Mouse (Mus musculus) fibroblast of lung, adult 2 months (primary cell): ENCODE measurements around the gene Nos1ap.
A peak's percentile ranks its signal among the peaks of the same experiment; 100 is the strongest.

ENCODE experiments used
- DNase-seq: peaks from one replicate; pipeline ENCODE4 v3.0.0-alpha.2; 2011; ENCODE audit warnings: low read depth

The Nos1ap gene

DNA sequence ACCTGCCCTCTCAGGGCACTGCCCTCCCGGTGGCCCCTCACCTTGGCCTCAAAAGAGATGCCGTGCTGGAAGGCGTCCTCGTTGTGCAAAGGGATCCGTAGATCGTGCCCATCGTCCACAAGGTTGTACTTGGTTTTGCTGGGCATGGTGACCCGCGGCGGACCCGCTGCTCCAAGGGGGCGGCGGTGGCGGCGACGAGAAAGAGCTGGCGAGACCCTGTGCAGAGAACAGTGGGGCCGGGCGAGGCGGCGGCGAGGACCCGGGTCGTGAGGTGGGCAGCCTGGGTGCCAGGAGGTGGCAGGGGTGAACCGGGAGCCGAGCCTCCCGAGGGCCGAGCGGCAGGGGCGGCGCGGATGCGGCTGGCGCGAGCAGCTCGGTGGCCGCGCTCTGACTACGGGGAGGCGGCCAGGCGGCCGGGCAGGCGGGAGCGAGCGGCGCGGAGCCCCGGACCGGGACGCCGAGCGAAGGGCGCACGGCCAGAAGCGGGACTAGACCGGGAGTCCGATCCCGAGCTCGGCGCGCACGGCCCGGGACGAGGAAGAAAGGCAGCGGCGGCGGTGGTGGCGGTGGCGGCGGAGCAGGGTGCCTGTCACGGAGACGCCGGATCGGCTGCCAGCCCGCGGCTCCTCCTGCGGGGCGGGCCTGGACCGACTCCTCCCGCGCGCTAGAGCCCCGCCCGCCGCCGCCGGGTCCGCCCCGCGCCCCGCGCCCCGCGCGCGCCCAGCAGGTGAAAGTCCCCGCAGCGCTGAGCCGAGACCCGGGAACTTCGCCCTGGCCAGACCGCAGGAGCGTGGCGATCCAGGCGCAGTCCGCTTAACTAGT is at the start of gene Nos1ap:
Gene Nos1ap, minus strand, starts transcription at position 643 of the 822 bp plus-strand sequence.
- DNase-seq, result no peak

GRCm38 (mm10) chr1:170638941-170639340 is 49.3 kb upstream of the Nos1ap start:
- DNase-seq, result no peak

DNA sequence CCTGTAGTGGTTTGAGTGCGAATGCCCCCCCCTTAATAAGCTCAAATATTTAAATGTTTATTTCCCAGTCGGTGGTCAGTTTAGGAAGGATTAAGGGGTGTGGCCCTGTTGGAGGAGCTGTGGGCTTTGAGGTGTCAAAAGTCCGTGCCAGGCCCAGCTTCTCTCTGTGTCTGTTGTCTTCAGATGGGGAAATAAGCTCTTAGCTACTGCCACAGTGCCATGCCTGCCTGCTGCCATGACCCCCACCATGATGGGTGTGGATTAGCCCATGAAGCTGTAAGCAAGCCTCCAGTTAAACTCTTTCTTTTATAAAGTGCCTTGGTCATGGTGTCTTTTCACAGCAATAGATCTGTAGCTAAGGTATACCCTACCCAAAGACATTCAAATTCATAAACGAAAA is 43.2 kb upstream of the Nos1ap start:
- no peak for DNase-seq

- peak; percentile 60 for DNase-seq
Observed at GRCm38 (mm10) chr1:170632385-170632784, 42.7 kb upstream of the Nos1ap start.

DNA sequence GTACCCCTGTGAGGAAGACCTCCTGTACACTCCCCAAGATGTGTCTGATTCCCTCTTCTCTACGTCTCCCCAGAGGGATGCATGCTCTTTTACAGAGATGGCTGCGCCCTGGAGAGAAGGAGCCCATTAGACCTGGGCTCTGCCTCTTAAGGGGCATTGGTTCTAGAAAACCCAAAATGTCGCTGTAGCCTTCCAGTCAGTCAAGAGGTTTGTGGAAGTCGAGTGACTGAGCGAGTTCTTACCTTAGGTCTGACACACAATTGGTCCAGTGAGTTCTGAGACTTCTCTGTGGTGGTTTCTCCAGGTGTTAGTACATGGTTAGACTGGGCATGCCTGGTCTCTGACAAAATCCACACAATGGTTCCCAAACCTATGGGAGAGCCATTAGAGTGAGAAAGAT is 41.9 kb upstream of the Nos1ap start:
- no peak for DNase-seq

DNA sequence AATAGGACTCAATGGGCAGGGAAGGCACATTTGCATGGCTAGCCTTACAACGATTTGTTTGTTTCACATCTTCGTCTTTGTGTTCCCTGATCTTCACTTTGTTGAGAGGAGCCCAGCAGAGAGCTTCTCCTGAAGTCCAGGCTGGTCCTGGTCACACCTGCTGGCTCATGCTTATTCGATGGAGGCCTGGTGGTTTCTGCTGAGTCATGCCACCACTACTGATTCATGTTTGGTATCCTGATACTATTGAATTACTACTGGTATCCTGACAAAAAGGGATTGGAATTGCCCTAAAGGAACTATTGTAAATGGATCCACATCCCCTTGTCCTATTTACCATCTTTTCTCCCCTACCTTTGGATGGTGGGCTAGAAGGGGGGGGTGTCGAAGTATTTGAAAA is 40.8 kb upstream of the Nos1ap start:
- DNase-seq, result no peak

DNA sequence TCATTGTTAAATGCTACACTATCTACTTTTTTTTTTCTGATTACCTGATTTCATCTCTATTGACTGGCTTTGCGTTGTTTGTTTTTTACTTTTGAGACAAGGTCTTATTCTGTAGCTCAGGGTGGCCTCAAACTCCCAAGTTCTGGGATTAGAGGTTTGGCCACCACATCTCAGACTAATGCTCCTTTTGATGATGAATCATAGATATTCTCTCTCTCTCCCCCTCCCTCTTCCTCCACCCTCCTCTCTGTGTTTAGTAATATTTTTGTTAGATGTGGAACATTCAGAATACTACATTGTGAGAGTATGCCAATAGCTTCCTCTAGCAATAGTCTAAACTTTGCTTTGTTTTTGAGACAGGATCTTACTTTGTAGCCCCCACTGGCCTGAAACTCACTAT is 33.8 kb upstream of the Nos1ap start:
- DNase-seq, result no peak

- DNase-seq, result no peak
Observed at GRCm38 (mm10) chr1:170622934-170623333, 33.3 kb upstream of the Nos1ap start.

GRCm38 (mm10) chr1:170619686-170620374 is 30.2 kb upstream of the Nos1ap start:
- no peak for DNase-seq

DNA sequence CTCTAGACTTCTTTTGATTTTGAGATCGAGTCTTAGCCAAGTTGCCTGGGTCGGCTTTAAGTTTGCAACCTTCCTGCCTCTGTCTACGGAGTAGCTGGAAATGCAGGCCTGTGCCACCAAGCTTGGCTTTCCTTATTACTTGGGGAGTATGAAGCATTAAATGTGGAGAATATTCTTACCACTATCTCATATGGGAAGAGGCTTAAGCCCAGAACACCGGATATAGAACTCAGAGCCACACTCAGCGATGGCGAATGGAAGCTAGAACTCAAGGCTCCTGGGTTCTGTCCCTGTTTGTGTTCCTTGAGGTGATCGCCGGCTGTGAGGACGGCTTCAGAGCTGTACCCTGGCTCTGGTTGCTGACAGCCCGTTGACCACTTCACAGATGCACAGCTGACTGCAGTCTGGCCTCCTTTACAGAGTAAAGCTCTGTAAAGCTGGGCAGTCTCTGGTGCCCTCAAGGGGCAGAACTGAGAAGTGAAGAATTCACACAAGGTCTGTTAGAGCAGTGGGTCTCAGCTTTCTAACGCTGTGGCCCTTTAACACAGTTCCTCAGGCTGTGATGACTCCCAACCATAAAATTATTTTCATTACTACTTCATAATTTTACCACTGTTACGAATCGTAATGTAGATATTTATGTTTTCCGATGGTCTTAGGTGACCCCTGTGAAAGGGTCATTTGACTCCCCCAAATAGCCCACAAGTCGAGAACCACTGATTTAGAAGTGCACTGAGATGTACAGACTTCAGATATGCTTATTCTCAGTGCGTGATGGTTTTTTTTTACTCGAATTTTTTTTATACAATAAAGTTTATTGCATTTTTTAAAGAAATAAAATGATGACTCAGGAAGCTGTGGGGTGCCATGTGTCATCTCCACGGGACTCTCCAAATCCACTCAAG is 23.6 kb upstream of the Nos1ap start:
- peak; percentile 25 for DNase-seq

- no peak for DNase-seq
Observed at GRCm38 (mm10) chr1:170611631-170612030, 22.0 kb upstream of the Nos1ap start.

GRCm38 (mm10) chr1:170610695-170611094 is 21.0 kb upstream of the Nos1ap start:
- DNase-seq, result no peak

DNA sequence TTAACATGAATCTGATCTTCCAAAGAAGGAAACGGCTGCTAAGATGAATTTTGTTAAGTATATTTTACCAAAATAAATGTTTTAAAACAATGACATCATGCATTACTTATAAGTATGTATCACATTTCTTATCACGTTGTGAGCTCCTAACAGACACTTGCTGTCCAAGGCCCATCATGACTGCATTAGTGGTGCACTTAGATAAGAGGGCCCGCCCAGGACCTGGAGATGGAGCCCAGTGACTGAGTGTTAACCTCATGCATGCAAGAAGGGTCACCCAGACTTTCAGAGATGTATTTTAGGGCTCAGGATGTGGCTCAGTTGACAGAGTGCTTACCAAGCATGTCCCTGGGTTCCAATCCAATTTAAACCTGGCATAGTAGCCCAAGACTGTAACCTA is 20.6 kb upstream of the Nos1ap start:
- DNase-seq, result no peak

DNA sequence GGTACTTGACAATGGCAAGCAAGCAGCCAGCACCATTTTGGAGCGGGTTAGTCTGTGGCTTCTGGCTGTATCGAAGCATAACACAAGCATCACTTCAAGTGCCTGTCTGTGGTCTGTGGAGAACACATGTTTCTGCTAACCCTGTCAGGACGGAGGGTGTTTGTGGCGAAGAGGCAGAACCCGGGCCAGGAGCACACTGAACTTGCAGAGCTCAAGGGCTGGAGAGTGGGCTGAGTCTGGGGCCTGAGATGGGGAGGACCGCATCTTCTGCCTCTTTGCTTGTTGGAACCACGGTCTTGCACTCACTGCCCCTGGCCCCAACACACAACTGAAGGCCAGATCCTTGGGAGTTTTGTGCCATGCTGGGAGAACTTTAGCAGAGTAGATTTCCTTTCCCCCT is 20.2 kb upstream of the Nos1ap start:
- DNase-seq, result no peak

DNA sequence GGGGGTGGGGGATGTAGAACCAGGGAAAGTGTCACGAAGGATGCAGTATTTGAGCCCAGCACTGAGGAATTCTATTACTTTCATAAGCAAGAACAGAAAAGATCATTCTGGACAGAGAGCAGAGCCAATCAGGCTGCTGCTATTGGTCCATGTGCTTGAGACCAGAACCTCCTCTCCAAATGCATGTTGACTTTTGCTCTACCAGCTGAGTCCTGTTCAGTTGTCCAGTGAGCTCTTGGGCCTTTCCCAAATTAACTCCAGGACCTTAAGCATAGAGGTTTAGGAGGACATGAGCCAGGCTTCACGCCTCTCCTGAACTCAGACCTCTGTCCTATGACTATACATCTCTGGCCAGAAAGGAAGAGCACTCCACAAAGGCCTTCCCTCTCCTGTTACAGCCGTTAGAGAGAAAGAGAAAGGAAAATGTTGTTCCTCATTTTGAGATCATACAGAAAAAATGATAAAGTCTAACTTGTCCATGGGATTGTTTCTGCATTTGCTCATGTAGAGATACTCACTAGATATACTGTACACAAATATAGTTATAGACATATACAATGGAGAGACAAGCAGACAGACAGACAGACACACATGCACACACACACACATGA is 18.9 kb upstream of the Nos1ap start:
- DNase-seq, result no peak

GRCm38 (mm10) chr1:170607231-170607917 is 17.7 kb upstream of the Nos1ap start:
- no peak for DNase-seq

- DNase-seq, result no peak
Observed at GRCm38 (mm10) chr1:170605228-170606001, 15.8 kb upstream of the Nos1ap start.

- DNase-seq, result no peak
Observed at GRCm38 (mm10) chr1:170594575-170594974, 4.9 kb upstream of the Nos1ap start.

DNA sequence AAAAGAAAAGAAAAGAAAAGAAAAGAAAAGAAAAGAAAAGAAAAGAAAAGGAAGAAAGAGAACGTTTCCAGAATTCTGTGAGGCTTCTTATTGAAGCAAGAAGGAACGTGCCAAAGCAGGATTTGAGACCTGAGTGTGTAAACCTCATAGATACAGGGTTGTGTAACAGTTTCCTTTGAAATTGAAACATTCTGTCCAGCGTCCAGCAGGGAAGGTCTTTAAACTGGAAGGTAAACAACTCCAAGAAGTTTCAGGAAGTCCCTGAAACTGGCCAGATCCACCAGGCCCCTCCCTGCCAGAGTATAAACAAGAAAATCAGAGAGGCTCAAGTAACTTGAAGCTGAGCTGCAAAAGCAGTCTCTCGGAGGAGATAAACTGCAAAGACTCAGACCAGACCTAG is 870 bp upstream of the Nos1ap start:
- DNase-seq, result no peak

GRCm38 (mm10) chr1:170590041-170590360 is 340 bp upstream of the Nos1ap start:
- DNase-seq, result no peak

DNA sequence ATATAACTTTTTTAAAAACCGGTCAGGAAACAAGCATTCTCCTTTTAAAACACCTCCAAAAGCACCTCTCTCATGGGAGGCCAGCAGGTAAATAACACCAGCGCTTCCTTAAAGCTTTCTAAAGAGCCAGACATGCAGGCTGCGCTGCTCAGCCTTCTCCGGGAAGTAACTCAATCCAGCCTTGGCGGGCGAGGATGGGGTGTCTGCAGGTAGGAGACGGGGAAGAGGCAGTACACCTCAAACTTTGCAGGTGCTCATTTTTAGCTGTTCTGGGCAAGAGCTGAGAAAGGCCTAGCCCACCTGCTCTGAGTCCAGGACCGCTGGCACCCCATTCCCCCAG is 812 bp downstream of the Nos1ap start:
- no peak for DNase-seq
